Mouse (Mus musculus) gastrocnemius, postnatal 25 days (tissue): ENCODE results near the gene Ferd3l. TPM values are rescaled to one million over a fixed set of nuclear protein-coding genes. Genes with fewer than 3 reads are reported as not detected.

Source experiments
- DNase-seq: peaks from one replicate; pipeline ENCODE4 v3.0.0; 2022
- long read RNA-seq, 2 experiments: library from polyadenylated mRNA; stranded (forward); transcript quantifications; one replicate each; pipeline ENCODE4 v2.0.0; 2021
- total RNA-seq, 2 experiments: library from RNA; stranded (reverse); gene quantifications; 1 replicate in 1 of 2; 2 replicates in 1 of 2; pipeline ENCODE4 v1.2.3; 2021

Ferd3l gene
- not detected for total RNA-seq
- long read RNA-seq, experiment 1 = 0 reads
- long read RNA-seq, experiment 2 = 0 reads

GRCm38 (mm10) chr12:33928331-33929192, at the start of gene Ferd3l:
Gene Ferd3l, plus strand, starts transcription at chr12:33928425.
- DNase-seq = no peak

DNA sequence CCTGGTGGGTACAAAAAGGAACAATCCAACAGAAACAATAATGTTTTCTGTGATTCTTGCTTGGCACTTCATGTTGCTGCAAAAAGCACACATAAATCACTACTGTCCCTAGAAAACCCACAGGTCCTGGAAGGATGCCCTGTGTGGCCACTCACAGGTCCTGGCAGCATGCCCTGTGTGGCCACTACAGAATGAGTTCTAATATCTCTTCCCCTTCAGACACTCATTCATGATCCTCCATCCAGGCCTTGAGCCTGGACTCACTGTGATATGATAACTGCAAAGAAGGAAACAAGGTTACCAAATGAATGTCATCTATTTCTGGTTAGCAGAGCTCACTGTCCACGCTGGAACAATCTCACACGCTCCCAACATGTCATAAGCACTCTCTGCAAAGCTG, 34.3 kb upstream of the Ferd3l start:
- DNase-seq = no peak

DNA sequence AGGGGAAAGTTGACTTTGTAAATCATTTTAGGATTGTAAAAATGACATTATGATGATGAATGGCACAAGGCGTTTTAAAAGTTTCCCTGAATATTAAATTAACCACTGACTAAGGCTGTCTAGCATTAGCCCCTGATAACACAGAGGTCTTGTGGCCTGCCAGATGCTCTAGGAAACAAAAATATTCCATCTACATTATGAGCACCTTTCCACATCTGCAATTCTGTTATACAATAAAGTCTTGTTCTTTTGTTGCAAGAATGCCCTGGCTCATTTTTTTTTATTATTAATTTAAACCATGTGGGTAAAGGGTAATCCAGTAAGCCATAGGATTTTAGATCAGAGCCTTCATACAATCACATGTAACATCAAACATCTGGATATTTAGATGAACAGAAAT, 33.6 kb upstream of the Ferd3l start:
- DNase-seq = no peak

GRCm38 (mm10) chr12:33926751-33927150, 1.5 kb upstream of the Ferd3l start:
- DNase-seq = no peak

GRCm38 (mm10) chr12:33927334-33928098, 709 bp upstream of the Ferd3l start:
- DNase-seq = no peak

DNA sequence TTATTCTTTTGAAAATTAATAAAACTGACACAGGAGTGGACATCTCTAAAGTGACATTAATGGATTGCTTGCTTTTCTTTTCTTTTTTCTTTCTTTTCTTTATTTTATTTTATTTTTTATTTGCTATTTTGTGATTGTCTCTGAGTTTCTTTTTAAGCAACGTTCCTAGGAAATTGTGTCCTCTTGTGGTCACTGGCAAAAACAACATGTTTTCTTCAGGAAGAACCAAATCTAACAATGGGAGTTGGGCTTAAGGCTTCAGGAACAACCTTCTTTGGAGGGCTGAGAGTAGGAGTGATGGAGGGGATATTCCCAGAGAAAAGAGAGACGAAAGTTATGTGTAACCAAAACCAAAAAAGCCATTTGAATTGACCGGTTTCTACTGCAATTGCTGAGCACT, 24.6 kb downstream of the Ferd3l start:
- DNase-seq = no peak

DNA sequence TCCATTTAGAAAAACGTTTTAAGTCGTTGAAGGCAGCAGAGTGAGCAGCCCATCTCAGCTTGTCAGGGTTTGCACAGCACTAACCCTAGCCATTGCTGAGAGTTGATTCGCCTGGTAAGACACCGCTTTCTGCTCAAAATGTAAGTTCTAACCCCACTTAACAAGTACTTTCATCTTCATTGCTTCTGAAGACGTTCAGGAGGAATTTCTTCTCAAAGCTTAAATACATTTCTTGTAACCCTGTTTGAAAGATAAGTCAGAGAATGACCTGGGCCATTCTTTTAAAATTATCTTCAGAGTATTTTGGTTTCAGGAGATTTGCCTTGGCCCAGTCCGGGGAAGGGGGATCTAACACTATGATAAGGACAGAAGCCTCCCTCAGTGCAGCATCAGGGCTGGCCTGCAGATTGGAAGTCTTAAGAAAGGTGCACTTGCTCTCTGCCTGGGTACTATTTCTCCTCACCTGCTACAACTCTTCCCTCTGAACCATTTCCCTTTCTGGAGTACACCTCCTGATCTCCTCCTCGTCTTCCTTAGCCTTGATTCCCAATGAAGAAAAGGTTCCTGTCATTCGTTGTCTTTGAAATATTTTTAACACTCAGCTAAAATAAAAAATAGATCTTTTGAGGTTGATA, 26.8 kb downstream of the Ferd3l start:
- no peak for DNase-seq

- peak; percentile 10 for DNase-seq
Measured at GRCm38 (mm10) chr12:33955606-33956295, 27.5 kb downstream of the Ferd3l start.

GRCm38 (mm10) chr12:33956576-33957399, 28.6 kb downstream of the Ferd3l start:
- DNase-seq = peak; percentile 19

DNA sequence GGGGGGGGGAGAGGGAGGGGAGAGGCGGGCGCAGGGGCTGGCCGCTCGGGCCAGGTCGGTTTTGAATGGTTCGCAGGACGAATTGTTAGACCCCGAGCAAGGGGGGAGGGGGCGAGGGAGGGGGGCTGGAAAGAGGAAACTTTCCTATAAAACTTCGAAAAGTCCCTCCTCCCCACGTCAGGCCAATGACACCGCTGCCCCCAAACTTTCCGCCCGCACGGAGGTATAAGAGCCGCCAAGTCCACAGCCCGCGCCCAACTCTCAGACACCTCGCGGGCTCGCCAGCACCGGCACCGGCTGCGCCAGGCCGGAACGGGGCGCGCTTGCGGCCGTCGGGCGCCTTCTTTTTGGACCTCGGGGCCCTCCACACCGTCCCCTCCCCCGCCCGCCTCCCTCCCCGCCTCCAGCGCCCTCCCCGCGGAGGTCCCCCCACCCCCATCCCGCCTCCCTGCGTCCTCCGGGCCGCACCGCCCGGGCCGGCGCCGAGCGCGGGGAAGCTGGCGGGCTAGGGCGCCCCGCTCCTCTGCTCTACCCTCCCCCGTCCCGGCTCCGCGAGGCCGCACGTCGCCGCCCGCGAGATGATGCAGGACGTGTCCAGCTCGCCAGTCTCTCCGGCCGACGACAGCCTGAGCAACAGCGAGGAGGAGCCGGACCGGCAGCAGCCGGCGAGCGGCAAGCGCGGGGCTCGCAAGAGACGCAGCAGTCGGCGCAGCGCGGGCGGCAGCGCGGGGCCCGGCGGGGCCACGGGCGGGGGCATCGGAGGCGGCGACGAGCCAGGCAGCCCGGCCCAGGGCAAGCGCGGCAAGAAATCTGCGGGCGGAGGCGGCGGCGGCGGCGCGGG, 29.4 kb downstream of the Ferd3l start, which contains the start of gene Twist1:
Gene Twist1, plus strand, starts transcription at position 272 of the 841 bp plus-strand sequence.
- DNase-seq = peak; percentile 77

GRCm38 (mm10) chr12:33958241-33959194, 30.3 kb downstream of the Ferd3l start:
- DNase-seq = peak; percentile 6

DNA sequence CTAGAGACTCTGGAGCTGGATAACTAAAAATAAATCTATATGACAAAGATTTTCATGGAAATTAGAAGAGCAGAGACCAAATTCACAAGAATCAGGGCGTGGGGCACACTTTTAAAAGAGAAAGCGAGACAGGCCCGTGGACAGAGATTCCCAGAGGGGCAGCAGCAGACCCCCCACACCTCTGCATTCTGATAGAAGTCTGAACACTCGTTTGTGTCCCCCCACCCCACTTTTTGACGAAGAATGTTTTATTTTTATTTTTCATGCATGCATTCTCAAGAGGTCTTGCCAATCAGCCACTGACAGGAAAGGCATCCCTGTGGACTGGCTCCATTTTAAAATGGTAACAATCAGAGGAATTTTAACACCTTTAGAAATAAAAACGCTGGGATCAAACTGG, 31.0 kb downstream of the Ferd3l start:
- DNase-seq = no peak

- DNase-seq = no peak
Measured at GRCm38 (mm10) chr12:33959846-33960245, 31.6 kb downstream of the Ferd3l start.

- DNase-seq = no peak
Measured at GRCm38 (mm10) chr12:33961013-33961412, 32.8 kb downstream of the Ferd3l start.

- no peak for DNase-seq
Measured at GRCm38 (mm10) chr12:33962118-33962772, 34.0 kb downstream of the Ferd3l start.

DNA sequence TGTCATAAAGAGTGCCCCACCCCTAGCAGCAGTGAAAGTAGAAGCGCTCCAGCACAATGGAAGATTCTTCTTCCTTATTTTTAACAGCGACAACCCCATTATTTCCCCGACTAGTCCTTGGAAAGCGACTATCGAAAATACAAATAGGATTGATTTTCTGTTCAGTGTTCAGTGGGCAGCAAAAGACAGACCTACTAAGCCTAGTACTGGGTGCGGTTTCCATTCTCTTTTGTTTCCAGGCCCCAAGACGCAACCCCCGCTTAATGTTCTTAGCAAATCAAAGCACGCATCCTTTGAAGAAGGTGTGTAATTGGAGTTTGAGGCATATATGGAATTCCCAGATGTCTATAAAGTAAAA, 34.5 kb downstream of the Ferd3l start:
- no peak for DNase-seq

DNA sequence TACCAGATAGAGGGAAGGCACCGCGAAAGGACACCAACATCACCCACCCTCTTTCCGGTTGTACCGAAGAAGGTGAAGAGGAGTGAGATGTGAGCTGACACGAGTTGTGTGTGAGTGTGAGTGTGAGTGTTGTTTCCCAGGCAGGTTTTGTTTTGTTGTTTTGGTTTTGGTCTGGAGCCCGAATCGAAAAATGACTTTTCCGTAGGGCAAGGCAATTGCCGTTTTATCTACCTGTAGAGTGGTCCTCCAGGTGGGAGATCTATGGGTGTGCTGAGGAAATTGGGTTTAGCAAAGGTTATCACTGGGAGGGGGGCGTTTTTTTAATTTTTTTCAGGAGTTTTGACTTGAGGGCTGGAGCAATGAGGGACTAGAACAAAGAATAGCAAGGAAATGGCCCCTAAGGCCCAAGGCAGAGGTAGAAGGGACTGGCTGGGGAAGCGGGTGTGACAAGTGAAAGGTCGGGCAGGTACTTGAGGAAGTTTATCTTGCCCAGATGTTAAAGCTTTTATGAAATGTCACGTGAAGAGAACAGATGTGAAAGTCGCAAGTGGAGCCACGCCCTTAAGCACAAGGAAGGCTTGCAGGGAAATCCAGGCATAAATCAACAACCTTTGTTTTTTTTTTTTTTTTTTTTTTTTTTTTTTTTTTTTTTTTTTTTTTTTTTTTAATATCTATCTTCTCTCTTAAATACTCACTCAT, 35.6 kb downstream of the Ferd3l start:
- no peak for DNase-seq

DNA sequence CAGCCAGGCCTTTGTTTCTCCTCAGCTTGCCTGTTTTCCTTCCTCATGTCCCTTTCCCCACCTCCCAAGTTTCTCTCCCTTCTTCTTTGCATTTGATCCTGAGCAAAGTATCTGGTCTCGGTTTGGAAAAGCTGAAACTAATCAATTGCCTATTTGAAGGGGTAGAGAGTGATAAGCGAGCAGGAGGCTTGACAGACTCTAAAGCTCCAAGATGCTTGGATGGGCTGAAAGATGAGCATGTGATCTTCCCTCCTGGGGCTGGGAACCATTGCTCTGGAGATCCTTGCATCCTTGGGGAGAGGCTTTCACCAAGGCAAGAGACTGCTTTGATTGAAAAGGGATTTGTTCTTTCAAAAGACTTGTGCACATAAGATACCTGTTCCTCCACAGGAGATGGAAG, 36.2 kb downstream of the Ferd3l start:
- DNase-seq = no peak
